14 mouse cellular contexts compared by ENCODE assay signal in the genomic region with DNA sequence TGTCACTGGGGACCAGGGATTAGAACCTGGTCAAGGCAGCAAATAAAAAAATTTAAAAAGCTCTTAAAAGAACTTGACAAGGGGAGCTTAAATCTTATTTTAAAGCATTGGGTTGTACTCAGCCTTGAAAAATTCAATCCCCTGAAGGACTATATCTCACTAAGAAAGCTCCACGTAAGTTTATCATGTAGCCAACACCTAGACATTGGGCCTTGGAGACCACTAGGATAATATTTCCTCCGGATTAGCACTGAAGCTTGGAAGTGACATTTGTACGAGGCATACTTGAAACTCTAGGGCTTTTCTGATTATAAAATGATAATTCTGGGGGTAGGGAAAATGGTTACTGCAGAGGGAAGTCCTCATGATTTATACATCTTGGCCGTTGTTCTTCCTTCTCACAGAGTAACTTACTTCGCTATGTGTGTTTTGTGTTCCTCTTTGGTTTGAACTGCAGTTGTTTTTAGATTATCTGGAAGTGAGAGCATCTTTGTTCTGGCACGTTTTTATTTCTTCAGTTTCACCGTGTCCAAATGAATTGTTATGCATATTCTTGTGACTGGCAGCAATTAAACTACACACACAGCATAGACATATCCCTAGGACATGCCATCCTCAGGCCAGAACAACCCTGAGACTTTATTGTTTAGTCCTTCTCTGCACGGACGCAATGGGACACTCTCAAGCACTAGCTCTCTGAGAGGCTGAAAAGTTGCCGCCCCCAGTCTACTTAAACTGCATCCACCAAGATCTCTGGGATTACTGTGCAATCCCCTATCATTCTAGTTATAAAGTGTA. TPM values are rescaled to one million over a fixed set of nuclear protein-coding genes. Genes with fewer than 3 reads are reported as not detected.
"Had no signal": no experiment of that assay in that cellular context is flagged by ENCODE, and none has a peak within 500 bp of the region (broad histone marks: within the 10 kb centered on the region; RNA-seq: fewer than 3 reads in every experiment).

No protein-coding gene starts in this region.

- H3K9ac ChIP-seq: liver, embryonic 15.5 days; midbrain, embryonic 13.5 days had no signal

- H3K36me3 ChIP-seq: liver, embryonic 15.5 days; midbrain, embryonic 13.5 days had no signal

- H3K4me1 ChIP-seq: liver, embryonic 15.5 days; midbrain, embryonic 13.5 days had no signal

- H3K27me3 ChIP-seq: liver, embryonic 15.5 days; midbrain, embryonic 13.5 days had no signal

- H3K4me3 ChIP-seq: left cerebral cortex, adult 2 months; liver, embryonic 15.5 days; midbrain, embryonic 13.5 days had no signal

- H3K27ac ChIP-seq: left cerebral cortex, adult 2 months; liver, embryonic 15.5 days; midbrain, embryonic 13.5 days had no signal

- DNase-seq: lung, adult 2 months; lung, postnatal 36 days; right cerebral cortex, postnatal 25 days; thymus, postnatal 4 days had no signal

- H3K4me2 ChIP-seq: liver, embryonic 11.5 days; liver, embryonic 15.5 days; midbrain, embryonic 13.5 days had no signal

- ATAC-seq: hindbrain, embryonic 16.5 days; inflammation-experienced regulatory T-cells, adult 6 months; intestine, postnatal 0 days; lung, postnatal 0 days; midbrain, embryonic 13.5 days had no signal

RNA-seq across cellular contexts. Expression of a gene that starts 11.6 kb away (rescaled TPM):
- polyA plus RNA-seq: hindbrain, embryonic 16.5 days; inflammation-experienced regulatory T-cells, adult 6 months; intestine, postnatal 0 days; liver, embryonic 11.5 days; neural tube, embryonic 11.5 days; small intestine, adult 2 months had no signal
